Mouse (Mus musculus): ENCODE results near the gene Actrt2.

DNA sequence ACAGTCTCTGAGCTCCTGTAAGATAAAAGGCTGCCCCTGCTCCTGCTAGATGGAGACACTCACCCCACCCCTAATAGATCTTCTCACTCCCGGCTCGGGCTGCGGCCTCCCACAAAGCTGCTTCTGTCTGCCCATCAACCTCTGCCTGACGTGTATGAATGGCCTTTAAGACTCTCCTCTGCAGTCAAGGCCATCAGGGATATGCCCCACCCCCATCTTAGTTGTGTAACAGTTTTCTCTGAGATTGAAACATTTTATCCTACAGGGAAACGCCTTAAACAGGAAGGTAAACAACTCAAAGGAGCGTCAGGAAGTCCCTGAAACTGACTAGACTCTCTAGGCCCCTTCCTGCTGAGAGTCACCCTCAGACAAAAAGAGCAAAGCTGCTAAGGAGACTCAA, 6.4 kb downstream of the Actrt2 start:
- TF ChIP-seq CTCF (IDR thresholded peaks at IDR 0.05; ENCODE audit: extremely low read depth, insufficient read length, insufficient replicate concordance, low read depth, low read length) (no peak), POLR2A (IDR thresholded peaks at IDR 0.05; ENCODE audit: low read depth, low read length) (no peak)
